Mouse (Mus musculus) left cerebral cortex, postnatal 4 days (tissue): ENCODE measurements around the gene Slc27a5. TPM values are rescaled to one million over a fixed set of nuclear protein-coding genes. Genes with fewer than 3 reads are reported as not detected.
A peak's percentile ranks its signal among the peaks of the same experiment; 100 is the strongest.

Source experiments
- DNase-seq: peaks from one replicate; pipeline ENCODE4 v3.0.0-alpha.2; 2022
- intact Hi-C: fragments of 180-260 bp; cut with DNase I; formaldehyde crosslinking; loops from one replicate; pipeline ENCODE4 v1.15.1; 2025
- total RNA-seq, 2 experiments: library from RNA; stranded (reverse); gene quantifications; 2 replicates each; pipeline ENCODE4 v1.2.3; 2021

Gene Slc27a5
- total RNA-seq, 2 experiments from 2014 or later: 0.32 to 0.36 TPM

DNA sequence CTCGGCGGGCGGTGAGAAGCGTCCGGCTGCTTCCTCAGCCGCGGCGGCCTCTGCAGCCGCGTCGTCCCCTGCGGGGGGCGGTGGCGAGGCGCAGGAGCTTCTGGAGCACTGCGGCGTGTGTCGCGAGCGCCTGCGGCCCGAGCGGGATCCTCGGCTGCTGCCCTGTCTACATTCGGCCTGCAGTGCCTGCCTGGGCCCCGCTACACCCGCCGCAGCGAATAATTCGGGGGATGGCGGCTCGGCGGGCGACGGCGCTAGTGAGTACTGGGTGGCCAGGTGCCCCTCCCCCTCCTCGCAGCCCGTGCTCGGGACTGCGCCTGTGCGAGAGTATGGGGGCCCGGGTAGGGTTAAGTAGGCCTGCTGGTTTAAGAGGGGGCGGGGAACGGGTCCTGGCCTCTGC, 26.8 kb upstream of the Slc27a5 start:
- DNase-seq: peak; percentile 91
- intact Hi-C loops: no loop called here

DNA sequence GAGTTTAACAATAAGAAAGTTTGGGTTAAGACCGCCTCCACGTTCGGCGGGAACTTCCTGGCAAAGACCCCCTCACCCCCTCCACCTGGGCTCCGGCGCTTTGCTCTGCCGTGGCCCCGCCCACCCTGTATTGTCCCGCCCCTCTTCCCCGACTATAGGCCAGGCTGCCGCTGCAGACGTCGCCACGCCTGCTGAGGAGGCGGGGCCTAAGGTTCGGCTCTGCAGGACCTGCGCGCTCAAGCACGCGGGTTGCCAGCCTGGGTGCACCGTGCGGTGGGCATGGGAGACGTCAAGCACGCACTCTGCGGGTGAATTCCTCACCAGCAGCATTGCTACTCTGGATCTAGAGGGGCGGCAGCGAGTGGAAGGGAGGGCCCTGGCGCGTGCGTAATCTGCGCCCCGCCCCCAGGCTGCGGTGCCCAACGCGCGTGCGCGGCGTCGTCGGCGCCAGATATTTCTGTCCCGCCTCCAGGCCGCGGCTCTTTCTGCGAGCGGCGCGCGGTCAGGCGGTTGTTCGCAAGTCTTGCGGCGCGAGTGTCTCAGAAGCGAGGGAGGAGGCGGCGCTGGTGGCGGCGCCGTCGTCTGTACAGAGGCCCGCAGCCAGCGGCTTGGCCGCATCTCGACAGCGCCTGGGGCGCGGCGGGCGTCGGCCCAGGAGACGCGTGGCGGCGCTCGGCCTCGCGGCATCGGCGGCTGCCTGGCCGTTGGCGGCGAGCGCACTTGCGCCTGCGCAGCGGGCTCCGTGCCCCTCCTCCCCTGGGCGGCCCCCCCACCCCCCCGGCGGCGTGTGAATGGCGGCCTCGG, 26.1 kb upstream of the Slc27a5 start:
- DNase-seq: peak; percentile 97
- intact Hi-C loops: no loop called here

DNA sequence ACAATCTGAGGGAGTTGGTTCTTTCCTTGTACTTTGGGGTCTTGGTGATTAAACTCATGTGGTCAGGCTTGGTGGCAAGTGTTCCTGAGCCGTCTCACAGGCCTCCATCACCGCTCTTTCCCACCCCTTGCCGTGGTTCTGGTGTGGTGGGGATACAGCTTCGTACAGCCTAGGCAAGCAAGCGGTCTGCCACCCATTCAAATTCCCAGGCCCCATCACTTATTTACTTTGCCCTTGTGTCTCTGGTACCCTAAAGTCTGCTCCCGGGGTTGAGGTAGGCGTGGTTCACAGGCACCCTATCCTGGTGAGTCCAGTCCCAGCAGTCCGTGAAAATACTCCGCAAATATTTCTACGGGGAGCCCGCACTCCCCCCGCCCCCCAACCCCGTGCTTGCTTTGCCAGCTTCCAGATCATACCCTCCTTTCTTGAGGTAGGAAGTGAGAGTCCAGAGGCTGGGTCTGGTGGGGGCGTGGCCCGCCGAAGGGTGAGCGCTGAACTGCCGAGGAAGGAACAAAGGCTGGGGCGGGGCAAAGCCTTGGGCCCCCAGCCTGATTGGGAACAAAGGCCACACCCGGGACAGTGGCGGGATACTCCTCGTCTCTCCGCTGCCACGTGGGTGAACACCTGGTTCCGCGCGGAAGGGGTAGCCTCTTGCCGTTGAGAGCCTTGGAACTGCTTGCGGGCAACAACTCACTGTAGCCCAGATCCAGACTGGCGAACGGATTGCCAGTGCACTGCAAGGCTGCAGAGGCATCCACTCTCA, 25.0 kb upstream of the Slc27a5 start:
- intact Hi-C loops: no loop called here
- DNase-seq: peak; percentile 76

DNA sequence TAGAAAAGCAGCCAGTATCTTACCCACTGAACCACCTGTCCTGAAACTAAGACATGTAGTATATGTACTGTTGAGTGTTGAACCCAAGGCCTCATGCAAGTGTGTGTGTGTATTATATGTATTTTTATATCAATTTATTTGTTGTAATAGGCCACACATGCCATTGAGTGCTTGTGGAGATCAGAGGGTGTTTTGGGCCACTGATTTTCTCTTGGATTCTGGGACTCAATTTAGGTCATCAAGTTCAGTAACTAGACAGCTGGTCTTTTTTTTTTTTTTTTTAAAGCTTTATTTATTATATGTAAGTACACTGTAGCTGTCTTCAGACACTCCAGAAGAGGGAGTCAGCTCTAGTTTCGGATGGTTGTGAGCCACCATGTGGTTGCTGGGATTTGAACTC, 17.2 kb upstream of the Slc27a5 start:
- intact Hi-C loops: no loop called here
- no peak for DNase-seq

DNA sequence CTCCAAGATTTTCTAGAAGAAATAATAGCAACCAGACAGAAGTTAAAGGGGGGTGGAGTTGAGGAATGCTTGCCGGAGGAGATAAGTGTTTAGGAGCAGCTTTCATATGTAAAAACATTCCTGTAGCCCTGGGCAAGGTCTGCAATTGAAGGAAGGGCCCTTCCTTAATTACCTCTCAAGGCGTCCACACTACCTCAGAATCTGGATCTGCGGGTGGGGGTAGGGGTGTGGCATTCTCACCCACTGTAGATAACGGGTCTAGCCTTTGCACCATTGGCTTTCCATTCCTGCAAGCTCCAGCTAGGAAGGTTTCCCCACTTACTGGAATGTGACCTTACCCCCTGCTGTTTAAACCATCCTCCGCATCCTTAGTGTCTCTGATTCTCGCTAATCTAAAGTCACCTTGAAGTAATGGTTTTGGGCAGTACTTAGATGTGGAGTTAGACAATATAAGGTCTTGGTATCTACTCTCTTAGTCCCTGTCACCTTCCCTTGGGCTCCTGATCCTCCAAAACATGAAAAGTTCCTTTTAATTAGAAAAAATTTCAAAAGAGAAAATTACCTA, 16.4 kb upstream of the Slc27a5 start:
- intact Hi-C loops: no loop called here
- no peak for DNase-seq

DNA sequence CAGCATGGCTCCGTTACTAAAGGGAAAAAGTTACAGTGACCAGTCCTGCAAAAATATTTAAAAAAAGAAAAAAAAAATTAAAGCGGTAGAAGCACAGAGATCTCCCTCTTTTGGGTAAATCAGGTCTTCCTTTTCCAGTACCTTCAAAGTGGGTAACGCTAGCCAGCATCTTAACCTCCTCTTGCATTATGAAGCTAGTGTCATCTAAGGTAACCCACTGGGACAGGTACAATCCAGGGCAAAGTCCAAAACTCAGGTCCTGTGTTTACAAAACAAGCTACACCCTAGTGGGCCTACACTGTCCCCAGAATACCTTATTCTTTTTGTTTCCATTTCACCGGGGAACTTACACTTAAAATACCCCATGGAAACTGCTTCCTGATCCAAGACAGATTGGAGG, 15.7 kb upstream of the Slc27a5 start:
- DNase-seq: no peak
- intact Hi-C loops: no loop called here

DNA sequence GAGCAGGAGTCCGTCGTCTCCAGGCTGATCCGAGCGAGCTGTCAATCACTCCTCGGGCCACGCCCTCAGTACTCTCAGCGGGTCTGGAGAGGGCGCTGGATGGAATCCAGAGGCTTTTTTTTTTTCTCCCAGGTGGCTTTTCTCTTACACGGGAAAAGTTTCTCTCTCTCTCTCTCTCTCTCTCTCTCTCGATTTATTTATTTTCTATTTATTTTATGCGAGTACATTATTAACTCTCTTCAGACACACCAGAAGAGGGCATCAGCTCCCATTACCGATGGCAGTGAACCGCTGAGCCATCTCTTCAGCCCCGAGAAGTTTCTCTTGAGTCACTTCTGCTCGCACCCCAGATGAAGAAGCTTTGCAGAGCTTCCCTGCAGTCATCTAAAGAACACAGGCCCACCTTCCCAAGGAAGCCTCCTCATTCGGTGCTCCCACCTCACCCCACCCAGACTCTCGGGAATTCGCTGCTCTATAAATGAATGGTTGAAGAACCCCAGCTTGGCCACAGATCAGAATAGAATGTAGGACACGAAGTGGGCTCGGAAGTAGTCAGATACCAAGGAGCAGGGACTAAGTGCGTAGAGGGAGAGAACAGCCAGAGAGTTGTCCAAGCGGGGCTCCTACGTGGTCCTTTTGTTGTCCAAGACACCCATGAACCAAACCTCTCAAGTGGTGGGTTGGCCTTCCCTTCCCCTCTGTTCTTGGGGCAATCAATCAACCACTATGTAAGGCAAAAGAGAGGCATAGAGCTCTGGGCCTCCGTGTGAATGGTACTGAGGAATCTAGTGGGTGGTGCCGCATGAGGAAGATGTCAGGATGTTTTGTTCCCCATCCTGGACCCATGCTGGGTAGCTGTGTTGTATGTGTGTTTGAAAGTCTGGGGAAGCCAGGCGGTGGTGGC, 12.3 kb upstream of the Slc27a5 start, which contains the start of gene Zbtb45:
TSS of gene Zbtb45 (minus strand) at position 30 of the 904 bp plus-strand sequence.
- intact Hi-C loops: no loop called here
- no peak for DNase-seq

DNA sequence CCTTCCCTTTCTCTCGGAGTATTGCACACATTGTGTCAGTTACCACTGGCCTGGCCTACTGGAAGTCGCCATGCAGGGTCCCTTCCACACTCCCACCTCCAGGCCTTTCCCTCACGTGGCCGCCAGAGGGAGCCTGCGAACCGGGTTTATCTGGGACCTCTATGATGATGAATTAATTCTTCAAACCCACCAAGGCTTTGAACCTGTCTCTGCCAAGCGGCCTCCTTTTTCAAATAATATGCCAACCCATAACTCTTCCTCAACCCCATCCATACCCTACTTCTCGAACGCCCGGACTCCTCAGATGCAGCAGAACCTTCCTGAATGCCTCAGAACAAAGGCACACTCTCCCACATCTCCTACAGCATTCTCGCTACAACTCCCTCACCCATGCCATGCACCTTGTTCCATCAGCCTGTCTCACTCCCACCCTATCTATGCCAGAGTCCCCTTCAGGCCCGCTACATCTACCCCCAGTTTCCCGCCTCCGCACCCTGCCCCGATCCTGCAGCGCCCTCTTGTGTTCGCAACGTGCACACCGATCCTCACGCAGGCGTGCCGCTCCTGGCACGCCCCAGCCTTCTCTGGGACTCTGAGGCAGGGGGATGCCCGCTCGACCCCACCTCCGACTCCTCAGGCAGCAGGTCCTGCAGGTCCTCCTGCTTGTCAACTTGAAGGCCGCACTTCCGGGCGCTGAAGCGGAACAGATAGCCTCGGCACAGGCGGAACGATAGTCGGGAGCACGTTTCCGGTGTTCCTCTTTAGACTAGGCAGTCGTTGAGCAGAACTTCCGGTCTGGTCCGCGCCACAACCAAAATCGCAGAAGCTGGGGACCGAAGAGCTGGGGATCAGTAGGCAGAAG, 11.4 kb upstream of the Slc27a5 start:
- intact Hi-C loops: no loop called here
- peak; percentile 95 for DNase-seq

DNA sequence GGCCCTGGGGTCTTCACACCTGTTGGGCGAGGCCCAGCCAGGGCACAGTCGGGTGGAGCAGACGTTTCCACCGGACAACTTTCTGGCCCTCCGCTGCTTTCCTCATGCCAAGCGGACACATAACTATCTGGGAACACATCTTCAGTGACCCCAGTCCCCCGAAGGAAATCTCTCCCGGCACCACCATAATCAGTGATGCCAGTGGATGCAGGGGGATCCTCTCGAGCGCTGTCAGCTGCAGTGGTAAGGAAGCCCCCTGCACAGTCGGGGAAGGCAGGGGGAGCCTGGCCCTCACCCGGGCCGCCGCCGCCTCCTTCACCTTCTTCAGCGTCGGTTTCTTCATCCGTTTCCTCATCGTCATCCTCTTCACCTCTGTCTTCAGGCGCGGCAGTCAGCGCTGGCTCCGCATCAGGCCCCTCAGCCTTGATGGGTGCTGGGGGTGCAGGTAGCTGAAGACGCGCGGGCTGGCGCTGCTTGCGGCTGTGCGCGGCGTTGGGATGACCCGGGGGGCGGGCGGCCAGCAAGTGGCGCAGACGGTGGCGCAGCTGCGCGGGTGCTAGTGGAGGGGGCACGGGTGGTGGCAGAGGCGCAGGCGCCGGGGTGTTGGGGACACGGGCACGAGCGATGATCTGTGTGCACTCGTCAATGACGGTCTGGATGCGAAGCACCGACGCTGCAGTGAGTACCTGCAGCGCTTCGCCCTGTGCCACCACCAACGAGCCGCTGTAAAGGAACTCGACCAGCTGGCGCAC, 9.5 kb upstream of the Slc27a5 start:
- DNase-seq: no peak
- intact Hi-C loops: no loop called here

DNA sequence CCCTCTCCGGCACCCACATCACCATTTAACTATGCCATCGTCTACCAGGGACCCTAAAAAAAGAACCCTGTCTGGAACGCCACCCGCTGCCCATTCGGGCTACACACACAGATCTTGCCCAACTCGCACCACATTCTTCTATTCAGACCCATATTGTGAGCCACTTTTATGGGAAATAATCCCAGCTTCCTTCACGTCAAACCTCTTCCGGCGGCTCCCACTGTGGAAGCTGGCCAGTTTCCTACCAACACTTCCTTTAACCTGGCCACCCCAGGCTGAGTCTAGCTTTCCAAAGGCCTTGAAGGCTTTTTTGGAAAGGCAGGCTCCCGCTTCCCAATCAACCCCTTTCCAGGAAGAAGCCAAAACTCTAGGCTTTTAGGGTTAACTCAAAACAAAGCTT, 8.5 kb upstream of the Slc27a5 start:
- DNase-seq: no peak
- intact Hi-C loops: no loop called here

DNA sequence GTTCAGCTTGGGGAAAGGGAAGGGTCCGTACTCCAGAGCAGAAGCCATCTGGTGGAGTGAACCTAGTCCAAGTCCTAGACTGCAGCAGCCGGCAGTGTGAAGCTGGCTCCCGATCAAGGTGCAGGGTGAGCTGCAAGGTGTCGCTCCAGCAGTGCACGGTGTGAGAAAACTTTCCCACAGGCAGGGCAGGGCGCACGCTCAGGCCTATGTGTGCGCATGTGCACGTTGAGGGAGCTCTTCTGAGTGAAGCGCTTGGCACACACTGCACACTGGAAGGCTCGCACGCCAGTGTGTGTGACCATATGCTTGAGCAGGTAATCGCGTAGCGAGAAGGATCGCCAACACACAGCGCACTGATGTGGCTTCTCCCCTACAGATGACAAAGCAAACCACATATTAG, 8.0 kb upstream of the Slc27a5 start:
- no peak for DNase-seq
- intact Hi-C loops: no loop called here

DNA sequence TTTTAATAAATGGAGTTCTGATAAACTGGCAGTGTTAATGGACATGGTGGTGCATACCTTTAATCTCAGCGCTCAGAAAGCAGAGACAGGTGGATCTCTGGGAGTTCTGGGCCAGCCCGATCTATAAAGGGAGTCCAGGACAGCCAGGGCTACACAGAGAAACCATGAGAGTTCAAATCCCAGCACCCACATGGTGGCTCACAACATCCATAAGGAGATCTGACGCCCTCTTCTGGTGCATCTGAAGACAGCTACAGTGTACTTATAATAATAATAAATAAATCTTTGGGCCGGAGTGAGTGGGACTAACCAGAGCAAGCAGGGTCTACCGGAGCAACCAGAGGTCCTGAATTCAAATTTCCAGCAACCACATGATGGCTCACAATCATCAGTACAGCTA, 5.4 kb upstream of the Slc27a5 start:
- no peak for DNase-seq
- intact Hi-C loops: no loop called here

DNA sequence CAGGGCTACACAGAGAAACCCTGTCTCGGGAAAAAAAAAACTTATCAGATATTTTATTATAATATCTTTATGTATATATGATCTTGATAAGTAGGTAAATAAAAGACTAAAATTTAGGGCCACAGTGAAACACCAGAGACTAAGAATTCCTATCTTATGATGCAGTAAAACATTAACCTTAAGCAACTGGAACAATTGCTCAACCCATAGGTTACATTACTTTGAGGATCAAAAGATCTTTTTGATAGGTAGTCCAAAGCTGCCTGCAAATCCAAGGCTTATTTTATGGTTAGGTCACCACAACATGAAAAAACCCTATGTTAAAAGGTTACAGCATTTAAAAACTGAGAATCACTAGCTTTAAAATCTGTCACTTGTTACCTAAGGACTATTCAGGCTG, 3.6 kb upstream of the Slc27a5 start:
- no peak for DNase-seq
- intact Hi-C loops: no loop called here

DNA sequence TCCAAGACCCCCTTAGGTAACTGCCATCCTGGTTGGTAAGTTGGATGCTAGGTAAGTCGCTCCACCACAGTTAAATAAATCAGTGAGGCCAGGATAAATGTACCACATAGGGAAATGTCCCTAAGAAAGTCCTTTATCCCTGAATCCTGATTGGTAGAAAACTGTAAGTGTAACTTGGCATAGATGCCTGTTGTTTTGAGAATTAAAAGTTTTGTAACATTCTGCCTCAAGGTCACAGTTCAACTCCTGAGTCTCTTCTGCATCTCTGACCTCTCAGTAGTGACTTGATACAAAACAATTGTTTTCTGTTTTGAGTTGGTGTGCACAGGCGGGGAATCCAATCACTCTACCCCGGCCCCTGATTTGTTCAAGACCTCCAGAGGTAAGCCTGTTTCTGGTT, 859 bp upstream of the Slc27a5 start, which contains the start of gene Trim28:
TSS of gene Trim28 (plus strand) at position 264 of the 400 bp plus-strand sequence.
- no peak for DNase-seq
- intact Hi-C loops: no loop called here

DNA sequence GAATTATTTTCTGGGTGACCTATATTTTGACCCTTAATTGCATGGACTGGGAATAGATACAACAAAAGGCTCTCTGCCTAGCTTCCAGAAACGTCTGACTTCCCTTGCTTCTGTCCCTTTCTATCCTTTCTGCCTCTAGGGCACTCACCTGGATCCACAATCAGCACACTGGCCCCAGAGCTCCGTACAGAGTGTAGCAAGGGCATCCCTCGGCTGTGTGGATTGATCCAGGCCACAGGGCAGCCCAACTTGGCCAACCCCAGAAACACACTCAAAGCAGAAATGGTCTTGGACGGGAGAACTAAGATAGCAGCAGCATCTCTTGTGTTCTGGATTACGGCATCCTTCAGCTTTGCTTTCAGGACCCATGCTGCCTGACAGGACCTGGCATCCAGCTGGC, 762 bp downstream of the Slc27a5 start:
- intact Hi-C loops: no loop called here

DNA sequence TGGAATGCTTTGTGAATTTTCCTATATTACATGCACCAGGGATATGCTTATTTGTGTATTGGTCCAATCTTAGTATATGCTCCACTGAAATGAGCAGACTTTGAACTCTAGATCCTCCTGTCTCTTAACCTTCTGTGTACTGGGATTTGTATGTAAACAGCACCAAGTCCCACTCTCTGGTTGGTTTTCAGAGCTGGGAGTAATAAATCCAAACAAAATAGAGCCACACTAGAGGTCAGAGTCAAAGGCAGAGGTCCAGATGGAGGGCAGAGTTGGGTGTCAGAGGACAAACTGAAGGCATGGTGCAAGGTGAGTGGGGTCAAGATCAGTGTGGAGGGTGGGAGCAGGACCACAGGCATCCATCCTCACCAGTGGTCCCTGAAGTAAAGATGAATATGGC, 2.1 kb downstream of the Slc27a5 start:
- intact Hi-C loops: no loop called here
- DNase-seq: no peak

More for the DNA sequence above, 762 bp downstream of the Slc27a5 start:
- DNase-seq: no peak

DNA sequence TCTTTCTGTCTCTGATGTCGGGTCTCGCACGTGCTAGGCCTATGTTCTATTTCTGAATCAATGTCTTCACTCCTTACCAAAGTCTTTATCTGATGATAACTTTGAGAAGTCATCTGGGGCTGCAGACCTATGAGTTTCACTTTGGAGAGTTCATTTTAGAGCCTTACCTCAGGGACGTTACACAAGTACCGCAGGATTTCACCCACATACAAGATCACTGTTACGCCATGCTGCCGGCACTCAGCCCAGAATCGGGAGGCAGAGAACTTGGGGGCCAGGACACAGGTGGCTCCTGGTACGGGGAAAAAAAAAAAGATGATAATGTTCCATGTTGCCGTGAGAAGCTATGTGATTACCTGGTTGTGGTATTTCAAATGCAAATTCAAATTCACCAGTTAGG, 4.8 kb downstream of the Slc27a5 start:
- DNase-seq: no peak
- intact Hi-C loops: no loop called here

DNA sequence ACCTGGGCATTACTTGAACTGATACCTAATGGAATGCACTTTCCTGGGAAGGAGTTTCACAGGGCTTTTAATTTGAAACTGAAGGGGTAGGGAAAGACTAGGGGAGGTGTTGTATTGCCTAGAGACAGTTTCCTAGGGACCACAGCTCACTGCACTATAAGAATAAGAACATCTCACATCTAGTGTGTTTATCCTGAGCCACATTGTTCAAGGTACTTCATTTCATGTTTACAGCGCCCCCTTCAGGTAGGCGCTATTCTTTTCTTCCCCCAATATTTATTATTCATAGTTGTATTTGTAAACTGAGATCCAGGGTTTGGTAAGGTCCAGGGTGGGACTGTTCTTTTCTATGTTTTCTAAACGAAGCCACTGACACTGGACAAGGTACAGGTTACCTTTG, 5.8 kb downstream of the Slc27a5 start:
- DNase-seq: no peak
- intact Hi-C loops: no loop called here
